Mouse (Mus musculus) hindbrain, embryonic 11.5 days (tissue): ENCODE measurements around the gene Padi2. TPM values are rescaled to one million over a fixed set of nuclear protein-coding genes. Genes with fewer than 3 reads are reported as not detected.

Experiments used
- ATAC-seq: fragments of 200-750 bp; cut with Nextera tagmentation; 2 replicates; pipeline ENCODE4 v1.8.0; 2017; ENCODE audit warnings: mild to moderate bottlenecking, moderate TSS enrichment, moderate library complexity; ENCODE audit not compliant: low FRiP score
- DNase-seq: peaks from one replicate; pipeline ENCODE4 v3.0.0-alpha.2; 2015; ENCODE audit warnings: low spot score
- H3K27ac ChIP-seq: fragments of 300-500 bp; sonication (generic); 2 replicates; pipeline ENCODE4 v1.5.1; 2014; ENCODE audit warnings: mild to moderate bottlenecking, low read depth, low read length
- H3K27me3 ChIP-seq: fragments of 300-500 bp; sonication (generic); 2 replicates; pipeline ENCODE4 v1.6.1; 2014; ENCODE audit warnings: mild to moderate bottlenecking, low read length, moderate library complexity, mixed read lengths; ENCODE audit not compliant: control insufficient read depth, insufficient read depth
- H3K36me3 ChIP-seq: fragments of 300-500 bp; sonication (generic); 2 replicates; pipeline ENCODE4 v1.6.1; 2014; ENCODE audit warnings: mild to moderate bottlenecking, low read length, moderate library complexity, mixed read lengths; ENCODE audit not compliant: control insufficient read depth, insufficient read depth
- H3K4me1 ChIP-seq: fragments of 300-500 bp; sonication (generic); replicated peaks from 2 replicates; pipeline ENCODE4 v1.6.1; 2014; ENCODE audit warnings: low read length, mixed read lengths; ENCODE audit not compliant: control insufficient read depth, insufficient read depth
- H3K4me2 ChIP-seq: fragments of 300-500 bp; sonication (generic); replicated peaks from 2 replicates; pipeline ENCODE4 v1.6.1; 2014; ENCODE audit warnings: mild to moderate bottlenecking, low read depth, low read length
- H3K4me3 ChIP-seq: fragments of 300-500 bp; sonication (generic); 2 replicates; pipeline ENCODE4 v1.5.1; 2014; ENCODE audit warnings: low read depth, low read length
- H3K9ac ChIP-seq: fragments of 300-500 bp; sonication (generic); 2 replicates; pipeline ENCODE4 v1.6.1; 2014; ENCODE audit warnings: low read depth, low read length
- H3K9me3 ChIP-seq: fragments of 300-500 bp; sonication (generic); 2 replicates; pipeline ENCODE4 v1.6.1; 2016; ENCODE audit warnings: low read length; ENCODE audit not compliant: control insufficient read depth
- WGBS: fragments of 180-500 bp; shearing (Covaris S2); extraction: QIAGEN DNeasy Blood & Tissue Kit; methylation state at CpG from one replicate; pipeline ENCODE4 v1.1.7; 2014; 5-methylcytosine and 5-hydroxymethylcytosine counted together
- polyA plus RNA-seq: library from polyadenylated mRNA; unstranded; fragments of >200 nt; fragmentation: Nextera tagmentation; extraction: Ambion mirVana; gene quantifications from 2 replicates; pipeline ENCODE4 v1.2.1, GENCODE M21; 2014

Padi2 gene
- polyA plus RNA-seq, 1 experiment from 2014 or later: 1.2 TPM

- Histone ChIP-seq H3K27me3 (peaks cover 7% of the 10 kb centered on the region), H3K4me3 (no peak overlapping the region), H3K4me1 (no peaks in the 10 kb centered on the region), H3K9me3 (no peaks in the 10 kb centered on the region), H3K27ac (no peak overlapping the region), H3K9ac (no peak overlapping the region), H3K4me2 (no peak overlapping the region), H3K36me3 (no peaks in the 10 kb centered on the region)
- ATAC-seq (no peak), DNase-seq (peak; percentile 28)
- 37% methylated on average over 17 of the region's 17 CpGs for WGBS
Measured at GRCm38 (mm10) chr4:140910661-140911310, 4.6 kb downstream of the Padi2 start.

- Histone ChIP-seq H3K27me3 (peaks cover 6% of the 10 kb centered on the region), H3K4me2 (no peak overlapping the region), H3K27ac (no peak overlapping the region), H3K36me3 (no peaks in the 10 kb centered on the region), H3K9me3 (no peaks in the 10 kb centered on the region), H3K4me1 (no peaks in the 10 kb centered on the region), H3K4me3 (no peak overlapping the region), H3K9ac (no peak overlapping the region)
- no peak for DNase-seq
- no peak for ATAC-seq
- WGBS: 86% methylated on average over 9 of the region's 9 CpGs
Measured at GRCm38 (mm10) chr4:140911416-140911815, 5.3 kb downstream of the Padi2 start.

- Histone ChIP-seq H3K4me3 (no peak overlapping the region), H3K27ac (no peak overlapping the region), H3K36me3 (no peaks in the 10 kb centered on the region), H3K4me1 (no peaks in the 10 kb centered on the region), H3K4me2 (no peak overlapping the region), H3K27me3 (peaks cover 2% of the 10 kb centered on the region), H3K9me3 (no peaks in the 10 kb centered on the region), H3K9ac (no peak overlapping the region)
- DNase-seq: no peak
- WGBS: 94% methylated on average over 9 of the region's 10 CpGs
- no peak for ATAC-seq
Measured at GRCm38 (mm10) chr4:140912271-140912833, 6.2 kb downstream of the Padi2 start.

- H3K27me3 ChIP-seq: no peaks in the 10 kb centered on the region
- no peak for ATAC-seq
- H3K4me3 ChIP-seq: no peak overlapping the region
- 90% methylated on average over 9 of the region's 9 CpGs for WGBS
- no peaks in the 10 kb centered on the region for H3K9me3 ChIP-seq
- no peak overlapping the region for H3K4me2 ChIP-seq
- no peak overlapping the region for H3K9ac ChIP-seq
- no peak overlapping the region for H3K27ac ChIP-seq
- no peaks in the 10 kb centered on the region for H3K4me1 ChIP-seq
- no peaks in the 10 kb centered on the region for H3K36me3 ChIP-seq
- DNase-seq: no peak
Measured at GRCm38 (mm10) chr4:140913565-140913964, 7.4 kb downstream of the Padi2 start.

GRCm38 (mm10) chr4:140914731-140915131 lies 8.6 kb downstream of the Padi2 start:
- Histone ChIP-seq H3K27me3 (no peaks in the 10 kb centered on the region), H3K36me3 (no peaks in the 10 kb centered on the region), H3K9ac (no peak overlapping the region), H3K4me1 (no peaks in the 10 kb centered on the region), H3K9me3 (no peaks in the 10 kb centered on the region), H3K27ac (no peak overlapping the region), H3K4me2 (no peak overlapping the region), H3K4me3 (no peak overlapping the region)
- WGBS: 47% methylated on average over 6 of the region's 6 CpGs
- DNase-seq (no peak), ATAC-seq (no peak)

GRCm38 (mm10) chr4:140915235-140915634 lies 9.1 kb downstream of the Padi2 start:
- ATAC-seq (no peak), DNase-seq (no peak)
- H3K4me3 ChIP-seq: no peak overlapping the region
- WGBS: 80% methylated on average over 3 of the region's 3 CpGs
- no peak overlapping the region for H3K27ac ChIP-seq
- H3K9ac ChIP-seq: no peak overlapping the region
- H3K27me3 ChIP-seq: no peaks in the 10 kb centered on the region
- no peaks in the 10 kb centered on the region for H3K4me1 ChIP-seq
- H3K9me3 ChIP-seq: no peaks in the 10 kb centered on the region
- no peak overlapping the region for H3K4me2 ChIP-seq
- H3K36me3 ChIP-seq: no peaks in the 10 kb centered on the region

GRCm38 (mm10) chr4:140916296-140916695 lies 10.2 kb downstream of the Padi2 start:
- ATAC-seq (no peak), DNase-seq (no peak)
- Histone ChIP-seq H3K4me2 (no peak overlapping the region), H3K27me3 (no peaks in the 10 kb centered on the region), H3K27ac (no peak overlapping the region), H3K9ac (no peak overlapping the region), H3K4me1 (no peaks in the 10 kb centered on the region), H3K9me3 (no peaks in the 10 kb centered on the region), H3K36me3 (no peaks in the 10 kb centered on the region), H3K4me3 (no peak overlapping the region)
- 93% methylated on average over 5 of the region's 5 CpGs for WGBS

- Histone ChIP-seq H3K4me2 (no peak overlapping the region), H3K27ac (no peak overlapping the region), H3K36me3 (no peaks in the 10 kb centered on the region), H3K27me3 (no peaks in the 10 kb centered on the region), H3K9me3 (no peaks in the 10 kb centered on the region), H3K9ac (no peak overlapping the region), H3K4me1 (no peaks in the 10 kb centered on the region), H3K4me3 (no peak overlapping the region)
- ATAC-seq (no peak), DNase-seq (no peak)
- WGBS: 89% methylated on average over 9 of the region's 9 CpGs
Measured at GRCm38 (mm10) chr4:140917451-140917850, 11.3 kb downstream of the Padi2 start.
